Mouse (Mus musculus) bone marrow macrophage, adult 2 months (primary cell): ENCODE measurements around the gene Baz2b.

Source experiments
- CTCF ChIP-seq: IDR thresholded peaks from 2 replicates; pipeline ENCODE4 v1.5.1; 2012; ENCODE audit warnings: low read depth, mild to moderate bottlenecking, low read length, moderate library complexity
- POLR2A ChIP-seq: IDR thresholded peaks from 2 replicates; pipeline ENCODE4 v1.6.1; 2012; ENCODE audit warnings: mild to moderate bottlenecking, low read depth, low read length, borderline replicate concordance

GRCm38 (mm10) chr2:59958543-59958942 lies 251.1 kb downstream of the Baz2b start:
- TF ChIP-seq CTCF (no peak), POLR2A (no peak)
